Mouse (Mus musculus) forebrain, embryonic 12.5 days (tissue): ENCODE measurements around the gene Shpk. TPM values are rescaled to one million over a fixed set of nuclear protein-coding genes. Genes with fewer than 3 reads are reported as not detected.

Source experiments
- ATAC-seq: fragments of 200-750 bp; cut with Nextera tagmentation; 2 replicates; pipeline ENCODE4 v1.8.0; 2017; ENCODE audit warnings: moderate TSS enrichment; ENCODE audit not compliant: low FRiP score
- H3K27ac ChIP-seq: fragments of 300-500 bp; sonication (generic); 2 replicates; pipeline ENCODE4 v1.5.1; 2016; ENCODE audit warnings: mild to moderate bottlenecking
- H3K27me3 ChIP-seq: fragments of 300-500 bp; sonication (generic); 2 replicates; pipeline ENCODE4 v1.6.1; 2016; ENCODE audit warnings: mild to moderate bottlenecking
- H3K36me3 ChIP-seq: fragments of 300-500 bp; sonication (generic); replicated peaks from 2 replicates; pipeline ENCODE4 v1.6.1; 2016; ENCODE audit warnings: mild to moderate bottlenecking
- H3K4me1 ChIP-seq: fragments of 300-500 bp; sonication (generic); 2 replicates; pipeline ENCODE4 v1.6.1; 2016
- H3K4me2 ChIP-seq: fragments of 300-500 bp; sonication (generic); 2 replicates; pipeline ENCODE4 v1.6.1; 2016; ENCODE audit warnings: mild to moderate bottlenecking, moderate library complexity
- H3K4me3 ChIP-seq: fragments of 300-500 bp; sonication (generic); replicated peaks from 2 replicates; pipeline ENCODE4 v1.5.1; 2016; ENCODE audit warnings: mild to moderate bottlenecking
- H3K9ac ChIP-seq: fragments of 300-500 bp; sonication (generic); 2 replicates; pipeline ENCODE4 v1.6.1; 2016; ENCODE audit warnings: mild to moderate bottlenecking
- H3K9me3 ChIP-seq: fragments of 300-500 bp; sonication (generic); 2 replicates; pipeline ENCODE4 v1.6.1; 2016
- WGBS: fragments of 180-500 bp; shearing (Covaris S2); methylation state at CpG from one replicate; pipeline ENCODE4 v1.1.7; 2016; 5-methylcytosine and 5-hydroxymethylcytosine counted together
- polyA plus RNA-seq: library from polyadenylated mRNA; unstranded; fragments of >200 nt; fragmentation: Nextera tagmentation; extraction: Ambion mirVana; gene quantifications from 2 replicates; pipeline ENCODE4 v1.2.1, GENCODE M21; 2016

Gene Shpk
- polyA plus RNA-seq, 1 experiment from 2014 or later, result 1.1 TPM

DNA sequence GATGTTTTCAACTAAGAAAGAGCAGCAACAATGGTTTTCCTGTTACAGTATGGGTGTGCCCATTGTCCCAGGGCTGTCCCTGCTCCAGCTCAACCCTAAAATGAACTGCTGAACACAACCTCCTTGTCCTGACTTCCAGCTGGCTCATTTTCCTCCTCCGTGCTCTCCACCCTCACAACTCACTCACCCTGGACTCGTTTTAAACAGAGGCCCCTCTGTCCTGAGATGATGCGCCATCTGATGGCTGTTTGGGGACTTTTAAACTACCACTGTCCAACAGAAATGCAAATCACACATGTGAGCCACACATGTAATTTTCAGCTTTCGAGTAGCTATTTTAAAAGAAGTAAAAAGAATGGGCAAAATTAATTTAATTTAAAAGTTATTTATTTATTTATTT is 2.3 kb downstream of the Shpk start:
- WGBS, result 34% methylated on average over 4 of the region's 4 CpGs
- H3K27ac ChIP-seq, result no peak overlapping the region

DNA sequence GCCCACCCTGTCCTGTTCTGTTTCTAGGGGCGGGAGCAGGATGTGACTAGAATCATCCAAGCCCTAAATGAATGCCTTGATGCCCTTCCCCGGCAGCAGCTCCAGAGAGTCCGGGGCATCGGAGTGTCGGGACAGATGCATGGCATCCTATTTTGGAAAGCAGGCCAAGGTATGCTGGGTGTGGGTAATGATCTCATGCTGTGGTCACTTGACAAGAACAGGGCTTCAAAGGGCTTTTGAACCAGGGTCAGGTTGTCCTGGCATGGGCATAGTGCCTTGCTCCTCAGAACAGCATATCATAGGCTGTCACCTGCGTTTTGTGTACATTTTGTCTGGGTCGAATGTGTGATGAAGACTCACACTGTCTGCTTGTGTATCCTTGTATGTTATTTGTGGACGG is 4.6 kb downstream of the Shpk start:
- WGBS, result 87% methylated on average over 8 of the region's 8 CpGs
- Histone ChIP-seq H3K27me3 (peaks cover 10% of the 10 kb centered on the region; the same call in 1 of the 2 replicates), H3K9ac (no peak overlapping the region), H3K36me3 (no peaks in the 10 kb centered on the region), H3K27ac (no peak overlapping the region), H3K4me2 (no peak overlapping the region), H3K4me1 (peaks cover 5% of the 10 kb centered on the region), H3K9me3 (no peaks in the 10 kb centered on the region), H3K4me3 (no peak overlapping the region)
- ATAC-seq, result no peak

More for the DNA sequence above, 2.3 kb downstream of the Shpk start:
- ATAC-seq, result no peak
- Histone ChIP-seq H3K4me3 (no peak overlapping the region), H3K36me3 (no peaks in the 10 kb centered on the region), H3K4me2 (no peak overlapping the region), H3K9ac (no peak overlapping the region), H3K27me3 (peaks cover 10% of the 10 kb centered on the region; the same call in 1 of the 2 replicates), H3K4me1 (peaks cover 16% of the 10 kb centered on the region), H3K9me3 (no peaks in the 10 kb centered on the region)

DNA sequence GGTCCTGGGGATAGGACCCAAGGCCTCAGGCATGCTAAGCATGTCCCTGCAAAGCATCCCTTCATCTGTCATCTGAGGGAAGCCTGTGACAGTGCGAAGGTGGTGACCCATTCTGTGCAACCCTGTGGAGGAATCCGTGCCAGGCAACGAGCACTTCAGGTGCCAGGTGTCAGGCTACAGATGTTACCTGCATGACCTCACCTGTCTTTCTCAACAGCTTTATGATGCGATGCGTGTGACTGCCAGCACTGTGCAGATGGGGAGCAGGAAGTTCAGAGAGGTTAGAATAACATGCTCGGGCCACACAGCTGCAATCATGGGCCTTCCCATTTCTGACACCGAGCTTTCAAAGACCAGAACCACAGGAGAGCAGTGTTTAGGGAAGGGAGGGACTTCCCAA is 5.9 kb downstream of the Shpk start:
- Histone ChIP-seq H3K9ac (no peak overlapping the region), H3K4me1 (no peaks in the 10 kb centered on the region), H3K27me3 (peaks cover 10% of the 10 kb centered on the region; the same call in 1 of the 2 replicates), H3K9me3 (no peaks in the 10 kb centered on the region), H3K4me2 (no peak overlapping the region), H3K36me3 (no peaks in the 10 kb centered on the region), H3K27ac (no peak overlapping the region), H3K4me3 (no peak overlapping the region)
- ATAC-seq, result no peak
- WGBS, result 76% methylated on average over 7 of the region's 7 CpGs

DNA sequence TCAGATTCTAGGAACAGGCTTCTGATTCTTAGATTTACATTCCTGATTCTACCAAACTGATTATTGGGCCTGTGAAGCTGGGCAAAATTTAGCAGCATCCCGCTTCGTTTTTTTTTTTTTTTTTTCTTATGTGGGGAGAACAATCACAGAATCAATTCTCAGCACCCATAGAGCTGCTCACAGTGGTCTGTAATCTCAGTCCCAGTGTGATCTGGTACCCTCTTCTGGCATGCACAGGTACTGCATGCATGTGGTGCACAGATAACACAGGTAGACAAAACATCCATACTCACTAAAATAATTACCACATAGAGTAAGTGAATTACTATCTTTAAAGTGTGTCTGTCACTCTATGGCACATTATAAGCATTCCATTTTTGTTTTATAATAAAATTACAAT is 8.4 kb downstream of the Shpk start:
- Histone ChIP-seq H3K36me3 (no peaks in the 10 kb centered on the region), H3K27me3 (0 out of 2 replicates have a peak, but pooled peaks cover under 1% of the 10 kb centered on the region), H3K27ac (no peak overlapping the region), H3K9me3 (no peaks in the 10 kb centered on the region), H3K9ac (no peak overlapping the region), H3K4me3 (no peak overlapping the region), H3K4me2 (no peak overlapping the region), H3K4me1 (no peaks in the 10 kb centered on the region)
- no peak for ATAC-seq
- 93% methylated on average over 2 of the region's 2 CpGs for WGBS

DNA sequence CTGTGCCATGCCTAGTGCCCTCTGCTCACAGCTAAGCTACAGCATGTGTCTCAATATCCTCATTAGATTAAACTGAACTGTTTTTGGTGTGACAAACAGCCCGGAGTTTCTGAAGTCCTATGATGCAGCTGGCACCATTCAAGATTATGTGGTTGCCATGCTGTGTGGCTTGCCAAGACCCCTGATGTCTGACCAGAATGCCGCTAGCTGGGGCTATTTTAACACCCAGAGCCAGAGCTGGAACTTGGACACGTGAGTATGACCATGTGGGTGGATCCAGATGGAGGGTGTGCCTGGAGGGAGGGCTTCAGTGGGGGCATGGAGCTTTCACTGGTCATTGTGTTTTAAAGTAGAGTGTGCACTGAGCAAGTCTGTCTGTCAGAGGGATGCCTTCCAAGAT is 14.7 kb downstream of the Shpk start:
- no peak overlapping the region for H3K9ac ChIP-seq
- H3K27me3 ChIP-seq, result 0 out of 2 replicates have a peak, but pooled peaks cover 6% of the 10 kb centered on the region
- WGBS, result 85% methylated on average over 3 of the region's 3 CpGs
- no peak overlapping the region for H3K4me2 ChIP-seq
- no peak overlapping the region for H3K4me3 ChIP-seq
- H3K36me3 ChIP-seq, result no peaks in the 10 kb centered on the region
- no peaks in the 10 kb centered on the region for H3K4me1 ChIP-seq
- H3K27ac ChIP-seq, result no peak overlapping the region
- no peaks in the 10 kb centered on the region for H3K9me3 ChIP-seq
- no peak for ATAC-seq

DNA sequence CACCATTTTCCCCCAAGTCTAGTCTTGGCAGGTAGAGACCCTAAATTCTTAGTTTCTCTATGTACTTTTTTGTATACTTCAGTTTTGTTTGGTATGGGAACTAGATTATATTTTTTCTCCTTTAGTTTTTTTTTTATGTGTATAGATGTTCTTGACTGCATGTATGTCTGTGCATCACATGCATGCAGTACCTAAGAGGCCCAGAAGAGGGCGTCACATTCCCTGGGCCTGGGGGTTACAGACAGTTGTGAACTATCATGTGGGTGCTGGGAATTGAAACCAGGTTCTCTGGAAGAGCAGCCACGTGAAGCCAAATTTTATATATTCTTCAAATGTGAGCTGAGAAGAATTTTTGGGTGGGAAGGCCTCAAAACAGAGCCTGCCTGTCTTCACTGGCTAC is 20.4 kb downstream of the Shpk start:
- 68% methylated on average over 2 of the region's 2 CpGs for WGBS

DNA sequence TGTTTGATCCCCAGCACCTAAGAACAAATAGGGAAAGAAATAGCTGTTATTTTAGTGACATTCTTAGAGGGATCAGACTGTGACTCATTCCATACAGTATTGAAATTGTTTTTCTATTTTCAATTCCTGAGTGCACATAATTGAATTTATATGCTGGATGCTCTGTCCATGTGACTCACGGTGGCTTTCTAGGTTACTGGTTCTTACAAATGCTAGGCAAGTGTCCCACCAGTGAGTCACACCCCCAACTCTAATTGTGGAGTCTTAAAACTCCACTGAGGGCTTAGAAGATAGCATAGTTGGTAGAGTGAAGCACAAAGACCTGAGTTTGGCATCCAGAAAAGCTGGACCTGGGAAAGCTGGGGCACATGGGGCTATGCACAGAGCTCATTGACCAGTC is 21.4 kb downstream of the Shpk start:
- no peak for ATAC-seq
- Histone ChIP-seq H3K36me3 (no peaks in the 10 kb centered on the region), H3K27me3 (no peaks in the 10 kb centered on the region; the same call in 1 of the 2 replicates), H3K9ac (no peak overlapping the region), H3K4me3 (no peak overlapping the region), H3K4me1 (no peaks in the 10 kb centered on the region), H3K27ac (no peak overlapping the region), H3K9me3 (no peaks in the 10 kb centered on the region), H3K4me2 (no peak overlapping the region)
- 80% methylated on average over 1 of the region's 1 CpGs for WGBS

More for the DNA sequence above, 20.4 kb downstream of the Shpk start:
- H3K27me3 ChIP-seq, result peaks cover 6% of the 10 kb centered on the region; the same call in 1 of the 2 replicates
- no peak overlapping the region for H3K4me2 ChIP-seq
- no peak for ATAC-seq
- H3K4me1 ChIP-seq, result no peaks in the 10 kb centered on the region
- H3K27ac ChIP-seq, result no peak overlapping the region
- H3K36me3 ChIP-seq, result no peaks in the 10 kb centered on the region
- no peak overlapping the region for H3K4me3 ChIP-seq
- H3K9ac ChIP-seq, result no peak overlapping the region
- H3K9me3 ChIP-seq, result no peaks in the 10 kb centered on the region

DNA sequence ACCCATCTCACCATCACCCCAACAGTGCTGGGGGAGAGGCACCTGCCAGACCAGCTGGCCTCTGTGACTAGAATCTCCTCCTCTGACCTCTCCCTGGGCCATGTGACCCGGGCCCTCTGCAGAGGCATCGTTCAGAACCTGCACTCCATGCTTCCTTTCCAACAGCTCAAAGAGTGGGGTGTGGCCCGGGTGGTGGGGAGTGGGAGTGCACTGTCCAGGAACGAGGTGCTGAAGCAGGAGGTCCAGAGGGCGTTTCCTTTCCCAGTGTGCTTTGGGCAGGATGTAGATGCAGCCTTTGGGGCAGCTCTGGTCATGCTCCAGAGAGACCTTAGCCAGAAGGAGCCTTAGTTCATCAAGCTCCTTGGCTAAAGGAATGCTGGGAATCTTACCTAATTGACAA is 23.6 kb downstream of the Shpk start:
- Histone ChIP-seq H3K36me3 (no peaks in the 10 kb centered on the region), H3K4me3 (no peak overlapping the region), H3K4me1 (no peaks in the 10 kb centered on the region), H3K27ac (no peak overlapping the region), H3K9ac (no peak overlapping the region), H3K9me3 (no peaks in the 10 kb centered on the region), H3K27me3 (no peaks in the 10 kb centered on the region; the same call in 1 of the 2 replicates), H3K4me2 (no peak overlapping the region)
- ATAC-seq, result no peak
- WGBS, result 53% methylated on average over 5 of the region's 5 CpGs

DNA sequence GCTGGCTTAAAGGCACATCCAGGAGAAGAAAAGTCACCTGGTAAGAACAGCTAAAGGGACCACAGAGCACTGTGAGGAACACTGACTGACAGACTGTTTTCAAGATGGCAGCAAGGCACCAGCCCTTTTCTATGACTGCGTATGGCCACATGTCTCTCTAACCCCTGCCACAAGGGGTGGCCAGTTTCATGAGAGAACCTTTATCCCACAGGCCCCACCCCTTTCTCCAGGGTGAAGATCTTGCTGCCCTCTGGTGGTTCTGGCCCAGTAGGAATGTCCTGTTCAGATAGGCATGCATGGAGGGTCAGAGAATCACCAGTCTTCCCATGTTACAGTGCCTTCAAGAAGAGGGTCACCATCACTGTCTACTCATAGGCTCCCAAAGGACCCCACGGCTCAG is 24.7 kb downstream of the Shpk start:
- H3K27ac ChIP-seq, result no peak overlapping the region
- no peaks in the 10 kb centered on the region for H3K4me1 ChIP-seq
- no peak overlapping the region for H3K4me2 ChIP-seq
- no peak overlapping the region for H3K4me3 ChIP-seq
- WGBS, result 82% methylated on average over 2 of the region's 2 CpGs
- peaks cover 2% of the 10 kb centered on the region; the same call in 1 of the 2 replicates for H3K9me3 ChIP-seq
- H3K36me3 ChIP-seq, result no peaks in the 10 kb centered on the region
- H3K27me3 ChIP-seq, result no peaks in the 10 kb centered on the region; the same call in 1 of the 2 replicates
- ATAC-seq, result no peak
- H3K9ac ChIP-seq, result no peak overlapping the region

DNA sequence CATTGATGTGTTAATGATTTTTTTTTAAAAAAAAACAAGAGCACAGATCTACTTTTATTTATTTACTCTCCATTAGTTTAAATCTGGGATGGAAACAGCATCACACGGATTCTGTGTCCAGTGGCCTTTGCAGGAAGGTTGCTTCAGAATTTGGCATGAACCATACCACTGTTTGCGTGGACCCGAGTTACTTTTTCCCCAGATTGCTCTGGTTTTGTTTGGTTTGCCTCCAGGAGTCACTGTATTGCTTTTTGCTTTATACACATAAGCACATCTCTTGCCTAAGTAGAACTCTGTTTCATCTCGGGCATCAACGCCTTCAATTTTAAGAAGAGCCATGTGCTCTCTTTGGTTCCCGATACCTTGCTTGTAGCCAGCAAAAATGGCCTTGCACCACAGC is 26.6 kb downstream of the Shpk start:
- no peaks in the 10 kb centered on the region; the same call in 1 of the 2 replicates for H3K27me3 ChIP-seq
- 93% methylated on average over 6 of the region's 6 CpGs for WGBS
- no peaks in the 10 kb centered on the region for H3K4me1 ChIP-seq
- no peak overlapping the region for H3K4me2 ChIP-seq
- H3K9me3 ChIP-seq, result peaks cover 4% of the 10 kb centered on the region; the same call in 1 of the 2 replicates
- H3K36me3 ChIP-seq, result no peaks in the 10 kb centered on the region
- no peak overlapping the region for H3K9ac ChIP-seq
- no peak overlapping the region for H3K27ac ChIP-seq
- ATAC-seq, result no peak
- H3K4me3 ChIP-seq, result no peak overlapping the region

DNA sequence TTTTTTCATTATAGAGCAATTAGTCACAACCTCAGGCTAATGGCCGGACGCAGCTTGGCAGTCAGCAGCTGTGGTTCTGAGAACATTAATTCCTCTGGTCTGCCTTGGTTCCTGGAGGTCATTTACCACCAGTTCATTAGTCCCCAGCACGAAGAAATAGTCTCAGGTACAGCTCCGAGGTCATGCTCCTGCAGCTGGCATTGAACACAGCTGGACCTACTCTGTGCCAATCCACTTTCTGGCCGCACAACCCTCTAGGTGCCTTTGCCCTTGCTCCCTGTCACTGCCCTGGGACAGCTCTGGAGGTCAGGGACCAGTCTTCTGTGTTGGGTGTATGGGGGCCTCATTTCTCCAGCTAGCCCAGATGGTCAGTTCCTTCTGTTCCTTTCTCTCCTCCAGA is 29.6 kb downstream of the Shpk start:
- no peak overlapping the region for H3K4me2 ChIP-seq
- 86% methylated on average over 5 of the region's 5 CpGs for WGBS
- no peaks in the 10 kb centered on the region for H3K36me3 ChIP-seq
- H3K27ac ChIP-seq, result no peak overlapping the region
- H3K4me3 ChIP-seq, result no peak overlapping the region
- H3K9ac ChIP-seq, result no peak overlapping the region
- H3K9me3 ChIP-seq, result peaks cover 4% of the 10 kb centered on the region; the same call in 1 of the 2 replicates
- H3K4me1 ChIP-seq, result no peaks in the 10 kb centered on the region
- ATAC-seq, result no peak
- H3K27me3 ChIP-seq, result no peaks in the 10 kb centered on the region

DNA sequence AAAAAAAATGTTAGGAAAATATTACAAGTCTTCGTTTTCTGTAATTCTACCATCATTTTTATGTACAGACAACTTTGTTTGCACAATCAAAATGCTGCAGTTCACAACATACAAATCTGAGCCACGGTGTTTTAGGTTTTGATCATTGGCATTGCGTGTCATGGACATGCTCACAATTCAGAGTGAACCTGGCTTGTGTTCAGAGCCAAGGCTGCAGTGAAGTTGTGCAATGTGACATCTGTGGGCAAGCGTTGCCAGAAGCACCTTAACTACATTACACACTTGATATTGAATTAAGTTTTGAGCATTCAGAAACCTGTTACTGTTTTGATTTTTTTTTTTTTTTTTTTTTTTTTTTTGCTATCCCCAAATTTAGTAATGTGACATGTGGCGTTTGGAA is 30.8 kb downstream of the Shpk start:
- peaks cover 4% of the 10 kb centered on the region; the same call in 1 of the 2 replicates for H3K9me3 ChIP-seq
- H3K9ac ChIP-seq, result no peak overlapping the region
- H3K4me2 ChIP-seq, result no peak overlapping the region
- H3K4me3 ChIP-seq, result no peak overlapping the region
- 91% methylated on average over 5 of the region's 5 CpGs for WGBS
- no peak for ATAC-seq
- no peak overlapping the region for H3K27ac ChIP-seq
- no peaks in the 10 kb centered on the region for H3K36me3 ChIP-seq
- H3K27me3 ChIP-seq, result no peaks in the 10 kb centered on the region
- no peaks in the 10 kb centered on the region for H3K4me1 ChIP-seq

DNA sequence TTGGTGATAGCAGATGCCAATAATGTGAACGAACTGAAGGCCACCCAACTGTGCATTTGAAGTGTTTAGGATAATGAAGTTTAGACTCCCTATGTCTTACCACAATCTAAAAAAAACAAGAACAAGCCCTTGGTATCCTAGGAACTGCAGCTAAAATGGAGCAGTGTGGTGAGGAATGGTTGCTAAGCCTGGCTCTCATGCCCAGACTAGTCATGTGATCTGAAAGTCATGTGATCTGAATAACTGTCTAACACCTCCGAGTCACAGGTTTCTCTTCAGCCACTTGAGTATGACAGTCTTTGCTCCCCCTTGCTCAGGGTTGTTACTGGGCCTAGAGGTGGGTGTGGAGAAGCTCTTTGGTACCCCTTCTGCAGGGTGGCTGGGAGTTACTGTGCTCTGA is 33.3 kb downstream of the Shpk start:
- no peaks in the 10 kb centered on the region for H3K4me1 ChIP-seq
- H3K27me3 ChIP-seq, result no peaks in the 10 kb centered on the region
- no peak for ATAC-seq
- no peak overlapping the region for H3K4me2 ChIP-seq
- H3K4me3 ChIP-seq, result no peak overlapping the region
- no peak overlapping the region for H3K27ac ChIP-seq
- H3K9ac ChIP-seq, result no peak overlapping the region
- WGBS, result 66% methylated on average over 2 of the region's 2 CpGs
- H3K9me3 ChIP-seq, result peaks cover 4% of the 10 kb centered on the region; the same call in 1 of the 2 replicates
- H3K36me3 ChIP-seq, result no peaks in the 10 kb centered on the region
